Comparison of ENCODE assay signal across 10 mouse cellular contexts in the genomic region with DNA sequence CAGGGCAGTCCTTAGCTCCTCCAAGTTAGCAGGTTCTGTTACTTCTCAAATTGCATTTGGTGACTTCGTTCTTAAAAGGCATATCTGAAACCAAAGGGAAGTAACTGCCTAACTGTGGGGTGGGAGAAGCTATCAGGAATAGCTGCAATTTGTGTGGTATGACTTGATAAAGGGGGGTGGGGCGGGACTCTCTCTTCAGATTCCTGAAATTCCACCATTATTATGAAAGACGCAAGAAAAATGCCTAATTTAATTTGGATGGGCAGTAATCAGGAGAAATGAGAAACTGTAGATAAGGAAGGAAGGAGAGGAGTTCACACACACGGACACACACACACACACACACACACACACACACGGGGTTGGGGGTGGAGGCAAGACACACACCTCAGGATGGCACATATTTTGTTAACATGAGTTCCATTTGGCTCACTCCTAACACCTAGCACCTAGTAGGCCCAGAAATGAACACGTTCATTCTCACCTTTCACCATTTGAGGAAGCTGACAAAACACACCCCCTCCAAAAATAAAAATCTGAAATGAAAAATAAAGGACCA. TPM values are rescaled to one million over a fixed set of nuclear protein-coding genes. Genes with fewer than 3 reads are reported as not detected.
DNase-seq lines count a peak whose midpoint lies in the region; ATAC-seq lines count a peak whose summit lies in the region.
"Had no signal": no experiment of that assay in that cellular context is flagged by ENCODE, and none has a peak within 500 bp of the region (broad histone marks: within the 10 kb centered on the region; RNA-seq: fewer than 3 reads in every experiment).

No protein-coding gene starts in this region.

- H3K4me3 ChIP-seq in kidney, embryonic 16.5 days (ENCODE audit: low read length): peak overlapping the region; percentile 60
- peak overlapping the region; percentile 62 for H3K4me3 ChIP-seq in embryonic facial prominence, embryonic 13.5 days
- H3K4me3 ChIP-seq in hindbrain, embryonic 14.5 days (replicated peaks; ENCODE audit: low read length): peak overlapping the region; percentile 36
- H3K4me3 ChIP-seq in midbrain, embryonic 15.5 days: peak overlapping the region; percentile 46; the same call in 1 of the 2 replicates

- H3K36me3 ChIP-seq in kidney, embryonic 16.5 days (ENCODE audit: insufficient read depth, low read length): no peaks in the 10 kb centered on the region
- no peaks in the 10 kb centered on the region for H3K36me3 ChIP-seq in embryonic facial prominence, embryonic 13.5 days
- H3K36me3 ChIP-seq in hindbrain, embryonic 14.5 days (replicated peaks; ENCODE audit: control insufficient read depth, insufficient read depth): no peaks in the 10 kb centered on the region
- no peaks in the 10 kb centered on the region for H3K36me3 ChIP-seq in midbrain, embryonic 15.5 days (replicated peaks)
- H3K36me3 ChIP-seq: G1E had no signal

- no peak for DNase-seq in kidney, adult 11 months
- DNase-seq in hindbrain, embryonic 14.5 days (ENCODE audit: low spot score): no peak
- no peak for DNase-seq in thymus, postnatal 25 days
- DNase-seq in frontal cortex, postnatal 36 days (ENCODE audit: low spot score in 2 of 2): no peak
- DNase-seq in gastrocnemius, postnatal 25 days: no peak

- peak; percentile 46; the same call in 1 of the 2 replicates for ATAC-seq in kidney, embryonic 16.5 days (ENCODE audit: low FRiP score, low TSS enrichment)
- no peak for ATAC-seq in embryonic facial prominence, embryonic 13.5 days (ENCODE audit: insufficient number of reproducible peaks, insufficient read depth, low FRiP score, low TSS enrichment, low read depth)
- ATAC-seq in hindbrain, embryonic 14.5 days (ENCODE audit: low FRiP score): no peak
- ATAC-seq in midbrain, embryonic 15.5 days (replicated peaks): no peak

- WGBS in kidney, embryonic 16.5 days: 27% methylated on average over 6 of the region's 6 CpGs
- 12% methylated on average over 6 of the region's 6 CpGs for WGBS in embryonic facial prominence, embryonic 13.5 days
- 37% methylated on average over 6 of the region's 6 CpGs for WGBS in hindbrain, embryonic 14.5 days
- 37% methylated on average over 6 of the region's 6 CpGs for WGBS in midbrain, embryonic 15.5 days

- peak overlapping the region; percentile 94 for H3K4me2 ChIP-seq in kidney, embryonic 16.5 days (replicated peaks; ENCODE audit: low read depth, low read length)
- peak overlapping the region; percentile 91 for H3K4me2 ChIP-seq in embryonic facial prominence, embryonic 13.5 days
- H3K4me2 ChIP-seq in hindbrain, embryonic 14.5 days (replicated peaks): peak overlapping the region; percentile 76
- peak overlapping the region; percentile 93 for H3K4me2 ChIP-seq in midbrain, embryonic 15.5 days

- H3K27me3 ChIP-seq in kidney, embryonic 16.5 days (ENCODE audit: insufficient read depth, low read length): peaks cover 4% of the 10 kb centered on the region; the same call in 1 of the 2 replicates
- H3K27me3 ChIP-seq in embryonic facial prominence, embryonic 13.5 days: no peaks in the 10 kb centered on the region; the same call in 1 of the 2 replicates
- H3K27me3 ChIP-seq in hindbrain, embryonic 14.5 days (ENCODE audit: control insufficient read depth, insufficient read depth, low read length): peaks cover 30% of the 10 kb centered on the region
- peaks cover 16% of the 10 kb centered on the region; the same call in 1 of the 2 replicates for H3K27me3 ChIP-seq in midbrain, embryonic 15.5 days (replicated peaks)

- H3K27ac ChIP-seq in kidney, embryonic 16.5 days (ENCODE audit: low read length): no peak overlapping the region
- H3K27ac ChIP-seq in embryonic facial prominence, embryonic 13.5 days: no peak overlapping the region
- H3K27ac ChIP-seq in hindbrain, embryonic 14.5 days: no peak overlapping the region
- H3K27ac ChIP-seq in midbrain, embryonic 15.5 days: no peak overlapping the region

- no peaks in the 10 kb centered on the region for H3K9me3 ChIP-seq in kidney, embryonic 16.5 days (ENCODE audit: low read length)
- H3K9me3 ChIP-seq in embryonic facial prominence, embryonic 13.5 days: no peaks in the 10 kb centered on the region
- no peaks in the 10 kb centered on the region for H3K9me3 ChIP-seq in hindbrain, embryonic 14.5 days (ENCODE audit: control insufficient read depth, low read length)
- H3K9me3 ChIP-seq in midbrain, embryonic 15.5 days: no peaks in the 10 kb centered on the region
- H3K9me3 ChIP-seq: G1E had no signal

- H3K4me1 ChIP-seq in kidney, embryonic 16.5 days (ENCODE audit: insufficient read depth, low read length): peaks cover 11% of the 10 kb centered on the region
- H3K4me1 ChIP-seq in embryonic facial prominence, embryonic 13.5 days: peaks cover 19% of the 10 kb centered on the region
- H3K4me1 ChIP-seq in hindbrain, embryonic 14.5 days (replicated peaks; ENCODE audit: control insufficient read depth, insufficient read depth, low read length): no peaks in the 10 kb centered on the region
- peaks cover 8% of the 10 kb centered on the region for H3K4me1 ChIP-seq in midbrain, embryonic 15.5 days

- H3K9ac ChIP-seq in kidney, embryonic 16.5 days (replicated peaks; ENCODE audit: low read length): no peak overlapping the region
- no peak overlapping the region for H3K9ac ChIP-seq in embryonic facial prominence, embryonic 13.5 days
- H3K9ac ChIP-seq in hindbrain, embryonic 14.5 days: no peak overlapping the region
- no peak overlapping the region for H3K9ac ChIP-seq in midbrain, embryonic 15.5 days

RNA-seq across cellular contexts. Expression of gene Efemp1, which starts 0.6 kb away (rescaled TPM):
- polyA plus RNA-seq in kidney, embryonic 16.5 days (2015; fragmentation: Nextera tagmentation; extraction: Ambion mirVana): 20.5 and 22.7 TPM in 2 replicates
- polyA plus RNA-seq in embryonic facial prominence, embryonic 13.5 days (2015; fragmentation: Nextera tagmentation; extraction: Ambion mirVana): 69.0 and 71.5 TPM in 2 replicates
- polyA plus RNA-seq in hindbrain, embryonic 14.5 days (2014; fragmentation: Nextera tagmentation; extraction: Ambion mirVana): 2.2 and 2.8 TPM in 2 replicates
- 4.1 and 6.3 TPM in 2 replicates for polyA plus RNA-seq in midbrain, embryonic 15.5 days (2015; fragmentation: Nextera tagmentation; extraction: Ambion mirVana)
- 10 to 100 TPM in 1 of 2 experiments, 1 to 10 TPM in 1; 8.1 to 14.1 TPM for total RNA-seq in gastrocnemius, postnatal 25 days (2021)
- polyA plus RNA-seq: erythroblast, embryonic 14.5 days; G1E had no signal
